Mouse (Mus musculus) neural tube, embryonic 15.5 days (tissue): ENCODE results near the gene F12. TPM values are rescaled to one million over a fixed set of nuclear protein-coding genes. Genes with fewer than 3 reads are reported as not detected.

ENCODE experiments used
- ATAC-seq: fragments of 200-750 bp; cut with Nextera tagmentation; 2 replicates; pipeline ENCODE4 v1.8.0; 2017; ENCODE audit warnings: mild to moderate bottlenecking, moderate TSS enrichment, moderate library complexity; ENCODE audit not compliant: low FRiP score
- H3K27ac ChIP-seq: fragments of 300-500 bp; sonication (generic); replicated peaks from 2 replicates; pipeline ENCODE4 v1.5.1; 2015; ENCODE audit warnings: mild to moderate bottlenecking, inconsistent platforms
- H3K27me3 ChIP-seq: fragments of 300-500 bp; sonication (generic); replicated peaks from 2 replicates; pipeline ENCODE4 v1.6.1; 2015; ENCODE audit warnings: inconsistent platforms
- H3K36me3 ChIP-seq: fragments of 300-500 bp; sonication (generic); 2 replicates; pipeline ENCODE4 v1.6.1; 2015; ENCODE audit warnings: inconsistent platforms
- H3K4me1 ChIP-seq: fragments of 300-500 bp; sonication (generic); 2 replicates; pipeline ENCODE4 v1.6.1; 2015; ENCODE audit warnings: inconsistent platforms
- H3K4me2 ChIP-seq: fragments of 300-500 bp; sonication (generic); 2 replicates; pipeline ENCODE4 v1.6.1; 2015; ENCODE audit warnings: inconsistent platforms, mild to moderate bottlenecking, moderate library complexity
- H3K4me3 ChIP-seq: fragments of 300-500 bp; sonication (generic); replicated peaks from 2 replicates; pipeline ENCODE4 v1.5.1; 2015; ENCODE audit warnings: mild to moderate bottlenecking, inconsistent platforms
- H3K9ac ChIP-seq: fragments of 300-500 bp; sonication (generic); replicated peaks from 2 replicates; pipeline ENCODE4 v1.6.1; 2015; ENCODE audit warnings: mild to moderate bottlenecking, inconsistent platforms
- H3K9me3 ChIP-seq: fragments of 300-500 bp; sonication (generic); replicated peaks from 2 replicates; pipeline ENCODE4 v1.6.1; 2016; ENCODE audit warnings: inconsistent platforms
- WGBS: fragments of 180-500 bp; shearing (Covaris S2); methylation state at CpG from one replicate; pipeline ENCODE4 v1.1.7; 2015; ENCODE audit warnings: mixed read lengths; 5-methylcytosine and 5-hydroxymethylcytosine counted together
- polyA plus RNA-seq: library from polyadenylated mRNA; unstranded; fragments of >200 nt; fragmentation: Nextera tagmentation; extraction: Ambion mirVana; gene quantifications from 2 replicates; pipeline ENCODE4 v1.2.1, GENCODE M21; 2015

F12 gene
- polyA plus RNA-seq, 1 experiment from 2014 or later = 0.18 TPM

DNA sequence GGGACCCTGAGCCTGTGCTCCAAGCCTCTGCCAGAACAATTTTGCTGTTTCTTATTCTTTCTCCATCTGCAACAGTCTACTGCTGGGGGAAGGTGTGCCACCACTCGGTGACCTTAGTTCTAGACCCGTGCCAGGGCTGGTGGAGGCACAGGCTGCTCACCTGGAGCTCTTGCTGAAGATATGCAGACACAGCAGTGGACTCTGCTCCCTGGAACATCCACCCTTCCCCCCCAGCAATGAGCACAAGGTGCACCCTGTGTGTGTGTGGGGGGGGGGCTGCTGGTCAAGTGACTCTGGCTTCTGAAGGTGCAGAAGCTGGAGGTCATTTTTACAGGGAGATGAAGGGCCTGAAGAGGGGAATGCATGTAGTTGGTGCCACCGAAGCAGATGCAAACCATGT lies 35.9 kb downstream of the F12 start:
- Histone ChIP-seq H3K9me3 (no peaks in the 10 kb centered on the region), H3K36me3 (no peaks in the 10 kb centered on the region), H3K4me2 (no peak overlapping the region), H3K4me3 (no peak overlapping the region), H3K9ac (no peak overlapping the region), H3K4me1 (no peaks in the 10 kb centered on the region), H3K27me3 (no peaks in the 10 kb centered on the region), H3K27ac (no peak overlapping the region)
- no peak for ATAC-seq
- 81% methylated on average over 3 of the region's 3 CpGs for WGBS

- H3K9me3 ChIP-seq = no peaks in the 10 kb centered on the region
- no peak for ATAC-seq
- H3K4me2 ChIP-seq = no peak overlapping the region
- H3K27ac ChIP-seq = no peak overlapping the region
- 83% methylated on average over 4 of the region's 4 CpGs for WGBS
- H3K27me3 ChIP-seq = peaks cover 56% of the 10 kb centered on the region
- H3K36me3 ChIP-seq = no peaks in the 10 kb centered on the region
- no peak overlapping the region for H3K9ac ChIP-seq
- no peak overlapping the region for H3K4me3 ChIP-seq
- peaks cover 4% of the 10 kb centered on the region for H3K4me1 ChIP-seq
These were observed 44.8 kb downstream of the F12 start for GRCm38 (mm10) chr13:55381790-55382189.

- H3K4me2 ChIP-seq = no peak overlapping the region; the same call in 1 of the 2 replicates
- 5% methylated on average over 32 of the region's 32 CpGs for WGBS
- H3K4me1 ChIP-seq = peaks cover 4% of the 10 kb centered on the region
- no peaks in the 10 kb centered on the region for H3K9me3 ChIP-seq
- no peaks in the 10 kb centered on the region for H3K36me3 ChIP-seq
- no peak overlapping the region for H3K27ac ChIP-seq
- peaks cover 67% of the 10 kb centered on the region for H3K27me3 ChIP-seq
- no peak for ATAC-seq
- no peak overlapping the region for H3K4me3 ChIP-seq
- no peak overlapping the region for H3K9ac ChIP-seq
These were observed 47.5 kb downstream of the F12 start for GRCm38 (mm10) chr13:55378907-55379580.

DNA sequence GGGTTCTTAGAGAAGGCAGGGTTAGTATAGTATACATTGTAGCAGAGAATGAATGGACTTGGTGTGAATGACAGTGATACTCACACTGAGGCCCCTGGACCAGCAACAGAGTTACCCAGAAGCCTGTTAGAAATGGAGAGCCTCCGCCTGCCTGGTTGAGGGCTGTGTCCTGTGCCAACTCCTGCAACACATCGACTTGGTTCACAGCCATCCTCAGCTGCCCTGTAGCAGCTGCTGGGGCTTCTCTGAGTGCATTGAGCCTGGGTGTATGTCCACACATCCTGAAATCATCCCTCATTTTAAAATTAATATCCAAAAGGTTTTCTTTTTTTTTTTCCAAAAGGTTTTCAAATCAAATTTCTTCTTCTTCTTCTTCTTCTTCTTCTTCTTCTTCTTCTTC lies 50.7 kb downstream of the F12 start:
- no peaks in the 10 kb centered on the region for H3K36me3 ChIP-seq
- H3K27ac ChIP-seq = no peak overlapping the region
- H3K27me3 ChIP-seq = peaks cover 63% of the 10 kb centered on the region
- peaks cover 4% of the 10 kb centered on the region for H3K4me1 ChIP-seq
- no peak overlapping the region for H3K4me2 ChIP-seq
- no peak overlapping the region for H3K9ac ChIP-seq
- ATAC-seq = no peak
- no peak overlapping the region for H3K4me3 ChIP-seq
- 73% methylated on average over 2 of the region's 2 CpGs for WGBS
- no peaks in the 10 kb centered on the region for H3K9me3 ChIP-seq

- no peak for ATAC-seq
These were observed 52.2 kb downstream of the F12 start for GRCm38 (mm10) chr13:55374206-55374924.

GRCm38 (mm10) chr13:55371740-55372139 lies 54.9 kb downstream of the F12 start:
- Histone ChIP-seq H3K4me3 (no peak overlapping the region), H3K9ac (no peak overlapping the region), H3K27me3 (peaks cover 37% of the 10 kb centered on the region), H3K4me1 (no peaks in the 10 kb centered on the region), H3K9me3 (no peaks in the 10 kb centered on the region), H3K4me2 (no peak overlapping the region), H3K27ac (no peak overlapping the region), H3K36me3 (no peaks in the 10 kb centered on the region)
- no peak for ATAC-seq
- 66% methylated on average over 5 of the region's 5 CpGs for WGBS

More at GRCm38 (mm10) chr13:55374206-55374924, 52.2 kb downstream of the F12 start:
- no peaks in the 10 kb centered on the region for H3K36me3 ChIP-seq
- H3K9ac ChIP-seq = no peak overlapping the region
- no peak overlapping the region for H3K4me3 ChIP-seq
- no peak overlapping the region for H3K4me2 ChIP-seq
- WGBS = 58% methylated on average over 6 of the region's 6 CpGs
- H3K27ac ChIP-seq = no peak overlapping the region
- H3K4me1 ChIP-seq = peaks cover 3% of the 10 kb centered on the region
- peaks cover 52% of the 10 kb centered on the region for H3K27me3 ChIP-seq
- H3K9me3 ChIP-seq = no peaks in the 10 kb centered on the region

DNA sequence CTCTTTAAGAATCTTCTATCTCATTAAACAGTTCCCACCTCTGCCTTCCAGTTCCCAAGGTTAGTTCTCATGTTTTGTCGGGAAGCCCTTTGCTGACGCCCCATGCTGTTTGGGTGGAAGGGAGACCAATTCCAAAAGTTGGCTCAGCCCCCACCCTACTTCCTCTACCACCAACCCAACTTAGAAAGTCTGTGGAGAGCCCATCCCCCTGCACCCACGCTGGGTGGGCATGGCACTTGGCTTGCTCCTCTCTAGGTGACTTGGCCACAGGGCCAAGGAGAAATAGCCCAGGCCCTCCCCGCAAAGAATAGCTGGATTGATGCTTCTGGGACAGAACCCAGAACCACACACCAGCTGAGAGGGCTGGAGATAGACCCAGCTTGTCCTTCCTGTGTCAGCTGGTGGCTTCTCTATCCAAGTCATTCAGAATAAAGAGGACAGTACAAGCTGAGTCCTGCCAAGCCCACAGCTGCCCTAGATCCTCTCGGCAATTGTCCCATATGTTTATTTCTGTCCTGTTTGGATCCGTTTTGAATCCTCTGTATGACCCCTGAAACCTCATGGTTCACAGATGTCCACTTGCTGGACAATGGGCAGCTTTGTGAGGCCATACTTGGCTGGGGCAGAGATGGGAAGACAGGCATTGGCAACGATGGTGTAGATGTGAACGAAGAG lies 55.4 kb downstream of the F12 start:
- ATAC-seq = no peak
- WGBS = 73% methylated on average over 8 of the region's 8 CpGs
- no peak overlapping the region for H3K9ac ChIP-seq

GRCm38 (mm10) chr13:55370234-55370633 lies 56.4 kb downstream of the F12 start:
- Histone ChIP-seq H3K27ac (no peak overlapping the region), H3K36me3 (no peaks in the 10 kb centered on the region), H3K4me3 (no peak overlapping the region), H3K4me1 (no peaks in the 10 kb centered on the region), H3K4me2 (no peak overlapping the region), H3K27me3 (peaks cover 33% of the 10 kb centered on the region), H3K9ac (no peak overlapping the region), H3K9me3 (no peaks in the 10 kb centered on the region)
- no peak for ATAC-seq
- WGBS = 62% methylated on average over 3 of the region's 3 CpGs

More for the DNA sequence above, 55.4 kb downstream of the F12 start:
- Histone ChIP-seq H3K4me1 (no peaks in the 10 kb centered on the region), H3K4me2 (no peak overlapping the region), H3K36me3 (no peaks in the 10 kb centered on the region), H3K9me3 (no peaks in the 10 kb centered on the region), H3K4me3 (no peak overlapping the region), H3K27ac (no peak overlapping the region), H3K27me3 (peaks cover 37% of the 10 kb centered on the region)

DNA sequence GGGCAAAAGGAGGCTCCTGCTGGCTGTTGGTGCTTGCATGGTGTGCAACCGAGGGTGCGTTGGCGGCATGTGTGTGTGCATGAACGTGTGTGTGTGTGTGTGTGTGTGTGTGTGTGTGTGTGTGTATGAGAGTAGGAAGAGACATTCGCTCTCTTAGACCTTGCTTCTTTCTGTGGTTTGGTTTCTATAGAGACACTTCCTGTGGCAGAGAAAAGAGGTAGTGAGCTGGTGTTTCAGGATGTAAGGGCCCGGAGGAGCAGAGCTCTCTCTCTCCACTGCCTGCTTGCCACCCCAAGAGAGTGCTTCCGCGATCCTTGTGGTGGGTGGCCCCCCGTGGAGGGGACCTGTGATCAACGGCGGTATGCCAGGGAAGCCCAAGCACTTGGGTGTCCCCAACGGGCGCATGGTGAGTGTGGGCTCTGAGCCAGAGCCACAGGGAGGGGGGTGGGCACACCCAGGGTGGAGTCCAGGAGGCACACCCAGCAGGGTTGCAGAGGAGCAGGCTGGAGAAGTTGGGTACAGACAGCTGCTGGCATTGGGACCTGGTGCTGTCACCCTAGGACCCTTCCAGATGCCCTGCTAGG lies 57.0 kb downstream of the F12 start, which contains the start of gene Rgs14:
Gene Rgs14, plus strand, starts transcription at position 202 of the 584 bp plus-strand sequence.
- no peak within 1 kb of the TSS for H3K4me3 ChIP-seq
- H3K4me2 ChIP-seq = no peak within 1 kb of the TSS; the same call in 1 of the 2 replicates
- 65% methylated on average over 13 of the region's 13 CpGs for WGBS
- H3K9me3 ChIP-seq = no peaks in the 10 kb centered on the region
- no peak within 1 kb of the TSS for H3K27ac ChIP-seq
- no peaks in the 10 kb centered on the region for H3K4me1 ChIP-seq
- no peaks in the 10 kb centered on the region for H3K36me3 ChIP-seq
- ATAC-seq = no peak
- no peak within 1 kb of the TSS for H3K9ac ChIP-seq
- peaks cover 35% of the 10 kb centered on the region for H3K27me3 ChIP-seq

DNA sequence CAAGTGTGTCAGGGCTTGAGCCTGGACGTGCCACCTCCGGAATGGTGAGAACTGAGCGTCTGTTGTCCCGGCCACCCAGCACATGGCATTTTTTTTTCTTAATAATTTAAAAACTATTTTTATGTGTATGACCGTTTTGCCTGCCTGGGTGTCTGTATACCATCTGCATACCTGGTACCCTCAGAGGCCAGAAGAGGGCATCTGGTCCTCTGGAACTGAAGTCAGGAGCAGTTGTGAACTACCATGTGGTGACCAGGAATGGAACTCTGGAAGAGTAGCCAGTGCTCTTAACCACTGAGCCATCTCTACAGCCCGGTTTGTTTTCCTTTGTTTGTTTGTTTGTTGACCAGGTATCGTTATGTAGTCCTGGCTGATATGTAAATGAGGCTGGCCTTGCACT lies 58.2 kb downstream of the F12 start:
- H3K4me1 ChIP-seq = no peaks in the 10 kb centered on the region
- ATAC-seq = no peak
- WGBS = 81% methylated on average over 7 of the region's 7 CpGs
- H3K36me3 ChIP-seq = no peaks in the 10 kb centered on the region
- no peak overlapping the region for H3K4me3 ChIP-seq
- peaks cover 25% of the 10 kb centered on the region for H3K27me3 ChIP-seq
- no peak overlapping the region for H3K4me2 ChIP-seq
- no peaks in the 10 kb centered on the region for H3K9me3 ChIP-seq
- H3K9ac ChIP-seq = no peak overlapping the region
- H3K27ac ChIP-seq = no peak overlapping the region
